Mouse (Mus musculus) G1E (cell line): ENCODE data around the gene Jph3.
A peak's percentile ranks its signal among the peaks of the same experiment; 100 is the strongest.

Experiments used
- CTCF ChIP-seq: IDR thresholded peaks from 2 replicates; pipeline ENCODE4 v1.5.1; 2012; ENCODE audit warnings: low read depth, low read length, inconsistent platforms, mixed read lengths
- GATA1 ChIP-seq: IDR thresholded peaks from 2 replicates; pipeline ENCODE4 v1.6.1; 2012; ENCODE audit warnings: borderline replicate concordance, low read length, inconsistent platforms, mixed read lengths
- POLR2AphosphoS5 ChIP-seq: IDR thresholded peaks from 2 replicates; pipeline ENCODE4 v1.6.1; 2012; ENCODE audit warnings: low read depth, low read length, inconsistent platforms; ENCODE audit not compliant: insufficient replicate concordance
- TAL1 ChIP-seq: conservative IDR thresholded peaks from 2 replicates; pipeline ENCODE4 v1.6.1; 2012; ENCODE audit warnings: low read depth, low read length, inconsistent platforms, mixed read lengths

DNA sequence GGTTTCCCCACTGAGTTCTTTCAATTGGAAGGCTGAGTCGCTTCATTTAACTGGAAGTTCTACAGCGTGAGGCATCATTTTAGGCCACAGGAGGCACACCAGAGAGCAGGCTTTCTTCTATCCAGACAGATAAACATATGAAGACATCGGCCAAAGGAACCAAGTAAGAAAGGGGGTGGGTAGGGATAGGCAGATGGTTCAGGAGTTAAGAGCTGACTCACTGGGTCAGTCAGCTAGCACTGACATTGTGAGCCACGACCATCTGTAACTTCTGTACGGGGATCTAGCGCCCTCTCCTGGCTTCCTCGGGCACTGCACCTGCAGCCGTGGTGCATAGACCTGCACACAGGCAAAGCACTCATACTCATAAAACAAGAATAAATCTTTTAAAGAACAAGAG, 111.8 kb downstream of the Jph3 start:
- peak; percentile 99 for TF ChIP-seq CTCF
- TF ChIP-seq GATA1 = no peak
- TF ChIP-seq POLR2AphosphoS5 = no peak
- TF ChIP-seq TAL1 = no peak
